Mouse (Mus musculus) urinary bladder, postnatal 4 days (tissue): ENCODE data around the gene Pck1.
A peak's percentile ranks its signal among the peaks of the same experiment; 100 is the strongest.

ENCODE experiments used
- DNase-seq, 2 experiments: peaks; one replicate each; pipeline ENCODE4 v3.0.0; 2021 to 2022; ENCODE audit warnings: low spot score in 2 of 2

Gene Pck1

GRCm38 (mm10) chr2:173173521-173174511 is 21.0 kb downstream of the Pck1 start:
- DNase-seq = peak; percentile 29 to 59

DNA sequence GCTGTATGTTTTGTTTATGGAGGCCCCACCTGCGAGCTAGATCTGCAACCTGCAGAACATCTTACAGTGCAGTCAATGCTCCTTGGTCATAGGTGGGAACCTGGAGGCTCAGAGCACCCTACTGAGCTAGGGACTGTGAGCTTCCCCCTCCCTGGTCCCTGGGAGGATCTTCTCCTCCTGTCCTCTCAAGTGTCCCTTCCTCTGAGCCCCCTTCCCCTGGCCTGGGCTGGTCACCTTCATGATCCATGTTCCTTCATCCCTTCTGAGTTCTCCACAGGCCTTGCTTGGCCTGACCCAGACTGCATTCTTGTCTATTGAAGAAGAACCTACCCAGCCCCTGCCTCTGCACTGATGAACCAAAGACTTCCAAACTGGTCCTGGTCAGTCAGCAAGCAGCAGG is 21.7 kb downstream of the Pck1 start:
- DNase-seq = no peak

- DNase-seq = peak in 1 of 2 experiments; percentile 13
Measured at GRCm38 (mm10) chr2:173175703-173176102, 22.9 kb downstream of the Pck1 start.

DNA sequence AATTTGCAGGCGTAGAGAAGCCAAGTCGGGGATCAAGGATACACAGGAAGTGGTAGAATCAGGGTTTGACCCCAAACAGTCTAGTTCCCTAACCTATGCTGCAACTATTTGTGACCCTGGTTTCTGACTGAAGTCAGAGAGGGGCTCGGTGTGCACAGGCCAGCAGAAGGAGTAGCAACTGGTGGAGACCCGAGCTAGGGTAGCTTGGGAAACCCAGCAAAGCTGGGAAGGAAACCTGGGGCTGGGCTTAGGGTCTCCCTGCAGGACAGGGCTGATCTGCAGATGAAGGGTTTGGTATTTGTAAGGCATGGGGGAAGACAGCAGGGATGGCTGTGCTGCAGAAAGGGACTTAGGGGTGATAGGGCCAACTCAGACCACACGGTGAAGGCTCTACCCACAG is 24.6 kb downstream of the Pck1 start:
- DNase-seq = no peak

DNA sequence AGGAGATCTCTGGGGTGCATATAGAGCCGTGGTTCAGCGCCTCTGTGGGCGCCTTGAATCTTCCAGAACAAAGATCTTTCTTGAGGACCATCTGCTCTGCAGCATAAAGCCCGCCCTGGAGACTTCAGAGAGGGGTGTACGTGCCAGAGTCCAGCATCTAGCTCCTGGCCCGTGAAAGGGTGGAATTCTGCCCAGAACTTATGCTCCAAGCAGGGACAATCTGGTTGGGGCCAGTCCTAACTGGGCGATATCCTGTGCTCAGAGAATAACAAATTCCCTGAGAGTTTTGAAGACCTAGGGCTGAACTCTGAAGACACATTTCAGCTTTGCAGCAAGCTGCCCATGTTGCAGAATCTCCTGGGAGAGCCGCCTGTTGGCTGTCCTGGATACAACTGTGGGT is 25.1 kb downstream of the Pck1 start:
- DNase-seq = peak; percentile 37 to 66

- peak in 1 of 2 experiments; percentile 56 for DNase-seq
Measured at GRCm38 (mm10) chr2:173179046-173179445, 26.2 kb downstream of the Pck1 start.

GRCm38 (mm10) chr2:173180026-173180425 is 27.2 kb downstream of the Pck1 start:
- no peak for DNase-seq

- peak in 1 of 2 experiments; percentile 56 for DNase-seq
Measured at GRCm38 (mm10) chr2:173180721-173181388, 28.0 kb downstream of the Pck1 start.

DNA sequence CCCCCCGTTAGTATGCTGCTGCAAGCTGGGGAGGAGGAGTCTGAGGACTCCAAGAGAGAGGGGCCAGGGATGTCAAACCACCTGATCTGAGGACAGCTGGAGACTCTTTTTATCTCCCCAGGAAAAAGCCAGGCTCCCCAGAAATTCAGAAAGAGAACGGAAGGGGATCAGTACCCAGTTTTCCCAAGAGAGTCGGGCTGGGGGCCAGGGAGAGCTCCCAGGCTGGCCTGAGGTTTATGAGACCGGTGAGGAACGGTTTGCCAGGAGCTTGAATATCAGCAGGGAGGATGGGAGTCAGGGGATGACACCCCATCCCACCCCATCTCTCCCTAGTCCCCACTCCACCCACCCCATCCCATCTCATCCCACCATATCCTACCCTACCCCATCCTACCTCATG is 28.6 kb downstream of the Pck1 start:
- DNase-seq = no peak

DNA sequence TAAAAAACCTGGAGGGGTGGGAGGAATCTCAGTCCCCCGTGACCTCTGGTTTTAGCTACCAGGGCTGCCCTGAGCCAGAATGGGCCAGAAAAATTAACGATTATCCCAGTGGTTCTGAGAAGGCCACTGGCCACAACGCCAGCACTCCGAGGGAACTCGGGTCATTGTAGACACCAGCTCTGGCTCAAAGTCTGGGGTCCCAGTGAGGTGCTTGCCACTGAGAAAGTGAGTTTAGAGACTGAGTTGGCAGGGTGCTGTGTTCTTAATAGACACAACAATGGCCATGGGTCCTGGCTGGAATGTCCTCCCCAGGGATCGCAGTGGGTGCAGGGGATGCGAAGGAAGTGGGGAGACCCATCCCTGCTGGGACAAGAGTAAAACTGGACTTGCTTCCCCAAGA is 29.1 kb downstream of the Pck1 start:
- DNase-seq = peak; percentile 15 to 55

- DNase-seq = no peak
Measured at GRCm38 (mm10) chr2:173182796-173183195, 29.9 kb downstream of the Pck1 start.

DNA sequence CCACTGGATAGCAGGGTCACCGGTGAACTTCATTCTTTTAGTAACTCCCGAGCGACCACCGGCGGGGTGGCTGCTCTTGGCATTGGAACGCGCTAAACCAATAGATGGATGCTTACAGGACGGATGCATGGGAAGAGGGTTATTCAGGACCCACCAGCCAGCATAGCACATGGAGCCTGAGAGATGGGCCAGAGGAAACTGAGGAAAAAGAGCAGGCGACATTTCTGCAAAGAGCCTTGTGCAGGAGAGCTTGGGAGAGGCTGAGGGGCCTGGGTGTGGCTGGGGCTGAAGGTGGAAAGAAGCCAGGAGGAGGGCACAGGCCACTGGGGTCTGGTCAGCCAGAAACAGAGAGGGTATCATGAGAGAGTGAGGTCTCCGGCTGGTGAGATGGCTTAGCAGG is 30.5 kb downstream of the Pck1 start:
- DNase-seq = peak in 1 of 2 experiments; percentile 16

- peak; percentile 44 to 79 for DNase-seq
Measured at GRCm38 (mm10) chr2:173183836-173184460, 31.1 kb downstream of the Pck1 start.

DNA sequence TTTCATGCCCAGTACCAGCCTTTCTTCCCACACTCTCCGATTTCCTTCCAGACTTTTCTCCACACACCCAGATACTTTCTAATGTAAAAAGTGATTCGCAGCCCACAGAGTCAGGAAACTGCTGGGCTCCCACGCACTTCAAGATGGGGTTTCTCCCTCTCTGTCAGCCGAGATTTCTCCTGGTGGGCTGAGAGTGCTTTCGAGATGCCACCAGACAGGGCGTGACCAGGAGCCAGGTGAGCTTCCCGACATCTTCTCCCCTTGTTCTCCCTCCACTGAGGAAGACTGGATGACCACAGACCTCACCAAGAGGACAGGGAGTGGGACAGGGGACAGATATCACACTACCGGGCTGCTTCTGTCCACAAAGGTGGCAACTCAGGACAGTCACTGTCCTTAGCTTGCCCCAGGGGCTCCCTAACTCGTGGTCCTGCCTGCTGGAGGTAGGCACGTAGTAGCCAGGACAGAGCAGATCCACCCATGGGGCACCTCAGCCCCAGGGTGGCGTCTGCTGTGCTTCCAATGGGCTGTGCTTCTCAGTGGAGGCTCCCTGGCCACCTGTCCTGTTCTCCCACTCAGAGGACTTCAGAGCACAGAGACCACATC is 31.7 kb downstream of the Pck1 start:
- DNase-seq = peak; percentile 15 to 57

GRCm38 (mm10) chr2:173185282-173185681 is 32.4 kb downstream of the Pck1 start:
- DNase-seq = peak; percentile 11 to 56

DNA sequence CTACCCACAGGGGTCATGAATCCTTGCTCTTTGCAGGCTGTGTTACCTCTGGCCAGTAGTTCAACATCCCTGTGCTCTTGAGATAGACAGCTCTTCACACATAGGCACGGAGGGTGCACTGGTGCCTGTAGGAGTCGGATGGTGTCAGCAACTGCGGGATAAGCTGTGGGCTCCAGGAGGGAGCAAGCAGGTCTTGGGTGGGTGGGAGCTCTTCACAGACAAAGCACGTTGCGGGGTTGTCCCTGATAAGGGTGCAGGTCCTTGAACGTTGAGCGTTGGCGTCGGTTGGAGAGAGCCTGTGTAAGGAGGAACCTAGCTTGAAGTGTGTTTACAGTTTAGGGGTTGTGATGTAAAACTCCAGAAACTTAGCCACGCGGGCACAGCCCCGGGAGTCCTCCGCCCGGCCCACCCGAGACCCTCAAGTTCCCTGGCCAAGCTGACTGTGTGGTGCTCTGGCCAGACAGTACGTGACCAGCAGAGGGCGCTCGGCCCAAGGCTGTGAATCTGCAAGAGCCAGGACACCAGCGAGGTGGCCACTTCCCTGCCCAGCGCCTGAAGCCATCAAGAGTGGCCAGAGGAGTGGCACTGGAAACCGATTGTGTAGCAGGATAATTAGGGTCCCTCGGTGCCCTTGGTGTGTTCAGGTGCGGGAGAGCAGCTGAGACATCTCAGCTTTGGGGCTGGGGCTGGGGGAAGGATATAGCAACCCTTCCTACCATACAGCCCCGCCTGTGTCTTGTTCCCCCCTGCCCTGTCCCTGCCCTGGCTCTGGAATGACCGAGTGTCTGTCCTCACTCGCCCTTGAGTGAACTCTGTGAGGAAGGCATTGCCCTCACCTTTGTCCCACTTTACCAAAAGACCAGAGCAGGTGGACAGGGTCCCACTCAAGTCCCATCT is 33.4 kb downstream of the Pck1 start:
- peak; percentile 72 to 91 for DNase-seq

GRCm38 (mm10) chr2:173187182-173187855 is 34.5 kb downstream of the Pck1 start:
- peak in 1 of 2 experiments; percentile 19 for DNase-seq

GRCm38 (mm10) chr2:173194796-173195195 is 41.9 kb downstream of the Pck1 start:
- DNase-seq = no peak

- peak; percentile 13 to 59 for DNase-seq
Measured at GRCm38 (mm10) chr2:173202924-173203689, 50.3 kb downstream of the Pck1 start.
